Mouse (Mus musculus) liver, embryonic 14.5 days (tissue): ENCODE data around the gene Rnf141. TPM values are rescaled to one million over a fixed set of nuclear protein-coding genes. Genes with fewer than 3 reads are reported as not detected.

Source experiments
- ATAC-seq: fragments of 200-750 bp; cut with Nextera tagmentation; 2 replicates; pipeline ENCODE4 v1.8.0; 2017; ENCODE audit warnings: moderate number of reproducible peaks, mild to moderate bottlenecking, moderate library complexity; ENCODE audit not compliant: insufficient read depth
- DNase-seq, 3 experiments: peaks; one replicate each; pipeline ENCODE4 v3.0.0-alpha.2; 2012 to 2013; ENCODE audit warnings: low read depth in 3 of 3, low spot score in 3 of 3
- H3K27ac ChIP-seq: fragments of 300-500 bp; sonication (generic); 2 replicates; pipeline ENCODE4 v1.5.1; 2014; ENCODE audit warnings: moderate library complexity, mild to moderate bottlenecking, control low read depth, inconsistent platforms
- H3K27me3 ChIP-seq: fragments of 300-500 bp; sonication (generic); 2 replicates; pipeline ENCODE4 v1.6.1; 2014; ENCODE audit warnings: mild to moderate bottlenecking, low read length, moderate library complexity; ENCODE audit not compliant: control insufficient read depth, insufficient read depth
- H3K36me3 ChIP-seq: fragments of 300-500 bp; sonication (generic); replicated peaks from 2 replicates; pipeline ENCODE4 v1.6.1; 2014; ENCODE audit warnings: low read depth; ENCODE audit not compliant: control insufficient read depth, insufficient read depth
- H3K4me1 ChIP-seq, 2 experiments: fragments of 200-500 bp in 1 of 2; fragments of 300-500 bp in 1 of 2; sonication (generic) in 1 of 2; replicated peaks; 2 replicates each; pipeline ENCODE4 v1.6.1; 2012 to 2014; ENCODE audit warnings: antibody characterized with exemption in 1 of 2, inconsistent platforms in 1 of 2, low read length in 1 of 2; ENCODE audit not compliant: control insufficient read depth in 2 of 2, insufficient read depth in 2 of 2
- H3K4me2 ChIP-seq: fragments of 300-500 bp; sonication (generic); 2 replicates; pipeline ENCODE4 v1.6.1; 2014; ENCODE audit warnings: low read depth, mild to moderate bottlenecking, control low read depth, moderate library complexity
- H3K4me3 ChIP-seq, 2 experiments: fragments of 200-500 bp in 1 of 2; fragments of 300-500 bp in 1 of 2; sonication (generic) in 1 of 2; 2 replicates each; pipeline ENCODE4 v1.5.1; 2012 to 2014; ENCODE audit warnings: low read depth in 2 of 2, low read length in 2 of 2, mild to moderate bottlenecking in 2 of 2, control low read depth in 1 of 2, inconsistent platforms in 1 of 2, moderate library complexity in 1 of 2; ENCODE audit not compliant: insufficient read depth in 1 of 2
- H3K9ac ChIP-seq: fragments of 300-500 bp; sonication (generic); replicated peaks from 2 replicates; pipeline ENCODE4 v1.6.1; 2014; ENCODE audit warnings: mild to moderate bottlenecking, control low read depth, moderate library complexity
- H3K9me3 ChIP-seq: fragments of 300-500 bp; sonication (generic); 2 replicates; pipeline ENCODE4 v1.6.1; 2016; ENCODE audit warnings: low read length, mixed read lengths; ENCODE audit not compliant: control insufficient read depth
- CTCF ChIP-seq: IDR thresholded peaks from 2 replicates; pipeline ENCODE4 v1.5.1; 2016; ENCODE audit warnings: antibody characterized with exemption, low read depth, control low read depth
- EP300 ChIP-seq: IDR thresholded peaks from 2 replicates; pipeline ENCODE4 v1.6.1; 2016; ENCODE audit warnings: antibody characterized with exemption, low read depth
- WGBS: fragments of 180-500 bp; shearing (Covaris S2); extraction: QIAGEN DNeasy Blood & Tissue Kit; methylation state at CpG from one replicate; pipeline ENCODE4 v1.1.7; 2014; ENCODE audit not compliant: insufficient replicate concordance; 5-methylcytosine and 5-hydroxymethylcytosine counted together
- polyA plus RNA-seq, 2 experiments: library from polyadenylated mRNA; depleted of rRNA in 1 of 2; stranded (reverse) in 1 of 2; unstranded in 1 of 2; fragments of >200 nt; fragmentation: Nextera tagmentation in 1 of 2; extraction: Ambion mirVana in 1 of 2; gene quantifications; 2 replicates each; pipeline versions ENCODE4 v1.2.1 to v1.2.3; 2012 to 2014

The Rnf141 gene
- polyA plus RNA-seq, 2 experiments: 17.4 to 25.4 TPM

DNA sequence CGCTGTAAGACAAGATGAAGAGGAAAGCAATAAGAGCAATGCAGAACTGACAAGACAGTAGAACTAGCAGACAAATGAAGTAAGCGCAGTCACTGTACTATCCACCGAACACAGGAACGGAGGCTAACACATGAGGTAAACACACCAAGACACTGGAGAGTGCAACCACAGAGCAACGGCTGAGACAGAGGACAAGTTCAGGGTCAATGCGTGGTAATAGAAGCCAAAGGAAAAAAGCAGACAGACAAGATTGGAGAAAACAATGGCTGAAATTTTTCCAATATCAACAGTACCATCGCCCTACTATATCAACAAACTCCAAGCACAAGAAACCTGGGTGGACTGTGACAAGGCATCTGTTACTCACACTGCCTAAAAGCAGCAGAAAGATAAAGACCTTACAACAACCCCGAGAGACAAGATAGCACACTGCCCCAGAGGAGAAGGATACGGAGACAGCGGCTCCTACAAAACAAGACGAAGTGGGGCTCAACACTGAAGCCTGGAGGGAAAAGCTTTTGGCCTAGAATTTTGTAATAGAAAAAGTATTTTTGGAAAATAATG, 25.4 kb downstream of the Rnf141 start:
- Histone ChIP-seq H3K4me1 (peaks cover 15 to 33% of the 10 kb centered on the region in 2 experiments), H3K4me3 (peak overlapping the region in 1 of 2 experiments; percentile 34; a peak in 2 of 4 replicates), H3K9ac (peak overlapping the region; percentile 44), H3K9me3 (no peaks in the 10 kb centered on the region), H3K4me2 (peak overlapping the region; percentile 54), H3K27me3 (no peaks in the 10 kb centered on the region), H3K36me3 (peaks cover 37% of the 10 kb centered on the region), H3K27ac (peak overlapping the region; percentile 61)
- peak; percentile 95 for TF ChIP-seq EP300
- no peak for TF ChIP-seq CTCF
- DNase-seq (peak; percentile 59 to 71 (median 63)), ATAC-seq (peak; percentile 92)
- WGBS: 17% methylated on average over 11 of the region's 11 CpGs

DNA sequence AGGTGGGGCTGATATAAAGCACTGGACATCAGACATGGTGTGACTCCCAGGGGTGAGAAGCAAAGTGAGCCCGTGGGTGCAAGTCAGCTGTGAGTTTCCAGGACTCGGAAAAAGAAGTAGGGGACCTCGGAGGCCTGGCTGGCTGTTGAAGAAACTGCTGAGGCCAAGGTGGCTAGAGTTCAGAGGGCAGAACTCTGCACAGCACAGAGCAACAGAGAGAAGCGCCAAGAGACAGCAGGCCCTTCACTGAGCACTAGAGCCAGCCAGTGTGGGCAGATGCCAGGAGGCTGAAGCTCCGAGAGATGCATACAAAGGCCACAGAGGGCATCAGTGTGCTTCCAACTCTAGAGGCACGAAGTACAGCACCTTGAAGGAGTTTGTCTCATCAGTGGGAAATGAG, 26.1 kb downstream of the Rnf141 start:
- Histone ChIP-seq H3K4me3 (no peak overlapping the region), H3K36me3 (peaks cover 34% of the 10 kb centered on the region), H3K27ac (peak overlapping the region; percentile 35), H3K27me3 (no peaks in the 10 kb centered on the region), H3K9me3 (no peaks in the 10 kb centered on the region), H3K9ac (peak overlapping the region; percentile 44), H3K4me1 (peaks cover 15 to 27% of the 10 kb centered on the region in 2 experiments), H3K4me2 (peak overlapping the region; percentile 54)
- no peak for DNase-seq
- WGBS: 71% methylated on average over 6 of the region's 6 CpGs
- TF ChIP-seq EP300 (no peak), CTCF (peak; percentile 30; the same call in 1 of the 2 replicates)
- ATAC-seq: peak; percentile 31; the same call in 1 of the 2 replicates

- DNase-seq (peak; percentile 50 to 53 (median 52)), ATAC-seq (peak; percentile 17; the same call in 1 of the 2 replicates)
- Histone ChIP-seq H3K4me1 (peaks cover 15 to 21% of the 10 kb centered on the region in 2 experiments), H3K4me3 (no peak overlapping the region), H3K27me3 (no peaks in the 10 kb centered on the region), H3K4me2 (no peak overlapping the region), H3K27ac (no peak overlapping the region), H3K9me3 (no peaks in the 10 kb centered on the region), H3K9ac (no peak overlapping the region), H3K36me3 (peaks cover 38% of the 10 kb centered on the region)
- 62% methylated on average over 5 of the region's 5 CpGs for WGBS
- TF ChIP-seq EP300 (no peak), CTCF (peak; percentile 89)
Observed at GRCm38 (mm10) chr7:110816037-110816436, 28.2 kb downstream of the Rnf141 start.

DNA sequence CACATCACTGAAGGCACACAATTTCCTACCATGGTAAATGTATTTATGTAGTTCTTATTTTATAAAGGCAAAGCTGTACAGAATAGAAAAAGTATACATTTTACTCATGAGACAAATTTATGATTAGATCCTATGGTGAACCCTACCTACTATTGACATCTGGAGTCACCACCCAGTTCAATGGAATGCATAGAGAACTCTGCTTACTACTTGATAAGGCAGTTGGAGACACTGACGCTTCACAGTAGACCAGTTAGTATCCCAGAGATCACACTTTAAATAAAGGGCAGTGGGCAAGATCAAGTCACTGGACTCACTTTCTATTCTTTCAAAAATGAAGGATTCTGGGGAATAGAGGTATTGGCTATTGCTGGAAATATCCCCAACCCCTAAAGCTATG, 30.3 kb downstream of the Rnf141 start:
- H3K27me3 ChIP-seq: no peaks in the 10 kb centered on the region
- peaks cover 7 to 10% of the 10 kb centered on the region in 2 experiments for H3K4me1 ChIP-seq
- 32% methylated on average over 1 of the region's 1 CpGs for WGBS
- no peak for DNase-seq
- ATAC-seq: no peak
- no peak overlapping the region for H3K27ac ChIP-seq
- H3K36me3 ChIP-seq: peaks cover 42% of the 10 kb centered on the region
- H3K4me3 ChIP-seq: no peak overlapping the region
- TF ChIP-seq CTCF (no peak), EP300 (no peak)
- H3K9ac ChIP-seq: no peak overlapping the region
- no peak overlapping the region for H3K4me2 ChIP-seq
- H3K9me3 ChIP-seq: no peaks in the 10 kb centered on the region

DNA sequence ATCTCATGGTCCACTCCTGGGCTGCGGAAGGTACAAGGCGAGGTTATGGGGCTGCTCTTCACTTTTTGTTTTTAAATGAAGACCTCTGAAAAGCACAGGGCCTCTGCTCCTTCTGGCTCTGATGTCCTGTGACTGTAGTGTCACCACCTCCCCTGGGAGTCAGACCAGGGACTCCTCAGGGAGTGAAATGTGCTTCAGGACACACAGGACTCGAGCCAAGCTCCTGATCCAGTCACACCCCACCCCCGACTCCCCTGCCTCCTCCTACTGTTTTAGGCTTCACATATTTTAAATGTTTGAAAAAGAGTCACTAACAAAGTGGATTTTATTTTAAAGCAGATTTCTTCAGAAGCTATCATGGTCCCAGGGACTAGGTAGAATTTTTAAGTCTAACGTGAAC, 32.7 kb downstream of the Rnf141 start:
- DNase-seq (no peak), ATAC-seq (no peak)
- TF ChIP-seq EP300 (no peak), CTCF (no peak)
- no peak overlapping the region for H3K4me2 ChIP-seq
- H3K4me3 ChIP-seq: no peak overlapping the region
- H3K27ac ChIP-seq: no peak overlapping the region
- no peaks in the 10 kb centered on the region for H3K4me1 ChIP-seq
- WGBS: 78% methylated on average over 5 of the region's 5 CpGs
- H3K36me3 ChIP-seq: peaks cover 52% of the 10 kb centered on the region
- H3K9me3 ChIP-seq: no peaks in the 10 kb centered on the region
- no peaks in the 10 kb centered on the region for H3K27me3 ChIP-seq
- H3K9ac ChIP-seq: no peak overlapping the region
